Mouse (Mus musculus): ENCODE results near the gene 1190002N15Rik.

1190002N15Rik gene

DNA sequence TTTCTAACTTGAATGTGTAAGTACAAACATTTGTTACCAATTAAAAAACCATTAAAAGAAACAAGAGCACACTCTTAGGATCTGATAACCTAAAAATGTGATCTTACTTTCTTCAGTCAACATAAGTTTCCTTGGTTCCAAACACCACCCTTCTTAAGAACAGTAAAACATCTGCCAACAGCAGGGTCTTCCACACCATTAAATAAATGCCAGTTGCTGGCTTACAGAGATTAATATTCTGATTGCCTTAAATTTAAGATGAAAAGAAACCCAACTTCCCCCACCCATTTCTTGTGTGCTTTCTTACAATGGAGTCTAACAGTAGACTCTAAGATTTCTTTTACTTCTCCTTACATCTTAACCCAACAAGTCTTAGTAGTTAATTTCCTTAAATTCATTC, 7.9 kb downstream of the 1190002N15Rik start:
- DNase-seq (ENCODE audit: low spot score), result no peak

GRCm38 (mm10) chr9:94529146-94529746, 8.6 kb downstream of the 1190002N15Rik start:
- no peak for DNase-seq (ENCODE audit: low spot score)

- no peak for DNase-seq (ENCODE audit: low spot score)
Measured at GRCm38 (mm10) chr9:94526473-94526872, 11.4 kb downstream of the 1190002N15Rik start.

- DNase-seq (ENCODE audit: low spot score), result no peak
Measured at GRCm38 (mm10) chr9:94512246-94512645, 25.6 kb downstream of the 1190002N15Rik start.

DNA sequence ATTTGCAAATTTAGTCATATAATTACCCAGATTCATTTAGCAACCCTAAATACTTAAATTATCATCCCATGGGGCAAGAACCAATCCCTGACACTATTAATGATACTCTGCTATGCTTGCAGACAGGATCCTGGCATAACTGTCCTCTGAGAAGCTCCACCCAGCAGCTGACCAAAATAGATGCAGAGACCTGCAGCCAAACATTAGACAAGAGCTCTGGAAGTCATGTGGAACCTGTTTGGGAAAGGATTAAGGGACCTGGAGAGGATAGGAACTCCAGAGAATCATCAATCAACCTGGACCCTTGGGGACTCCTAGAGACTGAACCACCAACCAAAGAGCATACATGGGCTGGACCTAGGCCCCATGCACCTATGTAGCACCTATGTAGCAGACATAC, 26.7 kb downstream of the 1190002N15Rik start:
- DNase-seq (ENCODE audit: low spot score), result no peak

- no peak for DNase-seq (ENCODE audit: low spot score)
Measured at GRCm38 (mm10) chr9:94506980-94507379, 30.9 kb downstream of the 1190002N15Rik start.

- DNase-seq (ENCODE audit: low spot score), result no peak
Measured at GRCm38 (mm10) chr9:94491467-94491866, 46.4 kb downstream of the 1190002N15Rik start.

GRCm38 (mm10) chr9:94487976-94488375, 49.9 kb downstream of the 1190002N15Rik start:
- DNase-seq (ENCODE audit: low spot score), result no peak

DNA sequence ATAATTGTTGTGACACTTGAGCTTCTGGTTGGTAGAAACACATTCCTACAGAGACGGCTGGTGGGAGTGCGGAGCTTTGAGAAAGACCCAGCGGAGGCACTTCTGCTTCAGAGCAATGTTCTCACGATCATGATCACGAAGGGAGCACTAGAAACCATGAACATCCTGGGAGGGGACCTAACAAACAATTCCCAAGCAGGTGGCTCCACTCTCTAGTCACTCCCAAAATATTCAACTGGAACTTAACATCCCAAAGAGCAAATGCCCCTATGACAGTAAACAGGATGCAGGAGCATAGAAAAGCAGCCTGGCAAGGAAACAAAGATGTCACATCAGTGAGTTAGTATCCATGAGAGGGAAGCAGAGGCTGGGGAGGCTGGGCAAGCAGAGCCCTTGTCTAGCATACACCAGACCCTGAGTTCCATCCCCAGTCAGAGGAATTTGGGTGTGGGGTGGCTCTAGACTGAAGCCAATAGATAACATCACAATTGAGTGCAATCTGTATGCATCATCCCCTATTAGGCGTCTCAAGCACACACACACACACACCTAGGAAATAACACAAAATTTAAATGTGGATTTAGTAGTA, 54.5 kb downstream of the 1190002N15Rik start:
- DNase-seq (ENCODE audit: low spot score), result no peak

GRCm38 (mm10) chr9:94482215-94482975, 55.5 kb downstream of the 1190002N15Rik start:
- peak; percentile 63 for DNase-seq (ENCODE audit: low spot score)

- no peak for DNase-seq (ENCODE audit: low spot score)
Measured at GRCm38 (mm10) chr9:94481057-94481456, 56.8 kb downstream of the 1190002N15Rik start.

DNA sequence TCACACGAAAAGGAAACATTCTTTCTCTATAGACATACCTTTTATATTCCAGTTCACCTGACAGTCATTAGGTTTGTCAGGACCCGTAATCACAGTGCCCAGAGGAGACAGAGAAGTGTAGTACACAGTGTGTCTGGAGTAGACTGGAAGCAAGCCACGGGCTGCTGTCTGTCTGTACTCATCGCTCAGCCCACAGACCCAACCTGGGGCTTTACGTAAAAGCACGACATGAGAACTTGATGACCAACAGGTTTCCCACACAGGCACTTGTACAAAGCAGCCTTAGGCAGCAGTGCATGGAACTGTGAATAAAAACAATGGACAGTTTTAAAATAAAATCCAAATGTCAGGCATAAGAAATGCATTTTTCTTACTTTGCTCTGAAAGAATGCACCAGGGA, 58.5 kb downstream of the 1190002N15Rik start:
- no peak for DNase-seq (ENCODE audit: low spot score)

DNA sequence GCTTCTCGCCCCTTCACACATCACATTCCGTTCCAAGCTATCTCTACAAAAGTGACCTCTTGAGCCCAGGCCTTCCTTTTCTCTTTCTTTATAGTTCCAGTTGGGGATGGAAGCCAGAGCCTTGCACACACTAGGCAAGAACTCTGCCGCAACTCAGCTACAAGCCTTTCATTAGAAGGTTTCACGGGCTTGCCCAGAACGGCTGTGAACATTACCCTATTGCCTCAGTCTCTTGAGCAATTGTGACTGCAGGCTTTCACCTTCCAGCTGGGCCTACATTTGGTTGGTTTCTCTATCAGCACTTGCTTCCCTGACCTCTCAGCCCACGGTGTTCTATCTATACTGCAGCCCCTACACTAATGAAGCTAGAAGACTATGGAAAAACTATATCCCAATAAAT, 58.9 kb downstream of the 1190002N15Rik start:
- no peak for DNase-seq (ENCODE audit: low spot score)

- DNase-seq (ENCODE audit: low spot score), result no peak
Measured at GRCm38 (mm10) chr9:94475973-94476372, 61.9 kb downstream of the 1190002N15Rik start.

- DNase-seq (ENCODE audit: low spot score), result no peak
Measured at GRCm38 (mm10) chr9:94473898-94474297, 64.0 kb downstream of the 1190002N15Rik start.

DNA sequence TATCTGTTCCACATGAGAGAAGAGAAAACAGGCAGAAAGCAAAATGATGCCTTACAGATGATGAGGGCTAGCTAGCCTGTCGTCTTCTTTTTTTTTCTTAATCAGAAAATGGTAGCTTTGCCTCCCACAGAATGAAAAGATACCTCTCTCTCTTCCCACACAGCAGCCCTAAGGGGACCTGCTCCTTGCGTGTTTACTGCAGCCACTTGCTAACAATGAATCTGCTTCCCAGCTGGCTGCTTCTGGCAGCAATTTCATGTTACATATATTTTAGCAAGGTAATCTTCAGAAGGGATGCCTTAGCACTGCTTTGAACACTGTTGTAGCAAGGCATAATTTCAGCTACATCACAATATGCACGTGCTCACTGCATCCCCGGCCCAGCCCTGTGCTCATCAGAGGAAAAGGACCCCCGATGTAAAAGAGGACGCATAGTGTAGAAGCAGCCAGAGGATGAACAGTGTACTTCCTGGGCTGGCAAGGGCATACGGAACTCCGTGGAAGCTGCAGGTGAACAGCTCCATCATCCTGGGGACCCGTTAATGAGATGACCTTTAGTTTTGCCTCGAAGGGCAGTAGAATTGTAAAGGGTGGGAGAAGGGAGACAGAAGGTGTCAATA, 64.8 kb downstream of the 1190002N15Rik start:
- no peak for DNase-seq (ENCODE audit: low spot score)

DNA sequence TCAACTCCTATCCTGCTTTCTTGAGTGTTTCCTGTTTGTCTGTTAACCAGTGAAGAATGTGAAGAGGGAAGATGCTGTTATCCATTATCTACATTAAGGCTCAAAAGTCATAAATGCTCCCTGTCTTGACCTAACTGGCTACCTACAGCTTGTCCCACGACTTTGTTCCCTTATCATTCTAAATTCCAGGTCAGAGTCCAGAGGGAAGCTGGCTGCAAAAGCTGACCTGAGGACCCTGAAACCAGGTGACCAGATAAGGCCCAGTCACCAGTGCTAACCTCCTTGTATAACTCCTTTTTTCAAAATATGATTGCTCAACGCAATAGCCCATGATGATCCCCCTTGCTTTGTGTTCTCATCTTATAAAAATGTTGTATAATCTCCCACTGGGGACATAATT, 66.4 kb downstream of the 1190002N15Rik start:
- DNase-seq (ENCODE audit: low spot score), result no peak
